ENCODE assay signal across 26 mouse cellular contexts in the genomic region with DNA sequence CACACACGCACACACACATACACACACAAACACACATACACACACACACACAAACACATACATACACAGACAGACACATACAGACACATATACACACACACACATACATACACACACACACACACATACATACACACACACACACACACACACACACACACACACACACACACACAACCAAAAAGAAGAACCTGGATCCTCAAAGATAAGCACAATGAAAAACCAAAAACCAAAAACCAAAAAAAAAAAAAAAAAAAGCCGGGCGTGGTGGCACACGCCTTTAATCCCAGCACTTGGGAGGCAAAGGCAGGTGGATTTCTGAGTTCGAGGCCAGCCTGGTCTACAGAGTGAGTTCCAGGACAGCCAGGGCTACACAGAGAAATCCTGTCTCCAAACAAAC. TPM values are rescaled to one million over a fixed set of nuclear protein-coding genes. Genes with fewer than 3 reads are reported as not detected.
"Had no signal": no experiment of that assay in that cellular context is flagged by ENCODE, and none has a peak within 500 bp of the region (broad histone marks: within the 10 kb centered on the region; RNA-seq: fewer than 3 reads in every experiment).

No protein-coding gene starts in this region.

RNA-seq across cellular contexts. Expression of gene Smco2, which starts 14.5 kb away (rescaled TPM):
- total RNA-seq: common myeloid progenitor, adult 5-6 weeks; forebrain, postnatal 0 days; gastrocnemius, adult 18-20 months; gastrocnemius, adult 2 months; gastrocnemius, adult 8-10 months; gastrocnemius, postnatal 10 days; gastrocnemius, postnatal 14 days; gastrocnemius, postnatal 25 days; gastrocnemius, postnatal 36 days; gastrocnemius, postnatal 4 days; granulocyte monocyte progenitor cell, adult 5-6 weeks had no signal
- polyA plus RNA-seq: embryonic facial prominence, embryonic 10.5 days; embryonic facial prominence, embryonic 11.5 days; embryonic facial prominence, embryonic 12.5 days; embryonic facial prominence, embryonic 13.5 days; embryonic facial prominence, embryonic 14.5 days; embryonic facial prominence, embryonic 15.5 days; erythroblast, embryonic 14.5 days; forebrain, embryonic 10.5 days; forebrain, embryonic 11.5 days; forebrain, embryonic 12.5 days; forebrain, embryonic 13.5 days; forebrain, embryonic 14.5 days; forebrain, embryonic 15.5 days; forebrain, embryonic 16.5 days; forebrain, postnatal 0 days; heart, embryonic 10.5 days had no signal

RNA-seq across cellular contexts. Expression of gene Ppfibp1, which starts 23.9 kb away (rescaled TPM):
- polyA plus RNA-seq: erythroblast, embryonic 14.5 days had no signal
